Mouse (Mus musculus) heart, adult 18-20 months (tissue): ENCODE data around the gene Ces1c. TPM values are rescaled to one million over a fixed set of nuclear protein-coding genes. Genes with fewer than 3 reads are reported as not detected.

Experiments
- total RNA-seq, 2 experiments: library from RNA; stranded (reverse); gene quantifications; 2 replicates each; pipeline ENCODE4 v1.2.3; 2021

Ces1c gene
- total RNA-seq, 2 experiments from 2014 or later = not detected

Other genes starting within 250 kb of the Ces1c start
- not detected for gene Capns2, start 229.9 kb downstream of the Ces1c start, total RNA-seq
- under 1 TPM; 0.07 to 0.13 TPM for gene Slc6a2, start 171.2 kb downstream of the Ces1c start, total RNA-seq
- not detected for gene Ces1a, start 83.1 kb downstream of the Ces1c start, total RNA-seq
- not detected for gene Ces1b, start 51.3 kb downstream of the Ces1c start, total RNA-seq
- 100 to 1,000 TPM; 229 to 343 TPM for gene Ces1d, start 66.6 kb upstream of the Ces1c start, total RNA-seq
- under 1 TPM; 0.67 to 0.97 TPM for gene Ces1e, start 98.3 kb upstream of the Ces1c start, total RNA-seq
- 1 to 10 TPM in 1 of 2 experiments, under 1 TPM in 1; 0.50 to 3.3 TPM for gene Ces1f, start 148.5 kb upstream of the Ces1c start, total RNA-seq
- under 1 TPM in 1 of 2 experiments, not detected in 1; 0.10 TPM for gene Ces1g, start 206.0 kb upstream of the Ces1c start, total RNA-seq
- not detected for gene Ces1h, start 248.4 kb upstream of the Ces1c start, total RNA-seq